Mouse (Mus musculus) thymus, adult 2 months (tissue): ENCODE measurements around the gene Btbd2.

ENCODE experiments used
- CTCF ChIP-seq: fragments of 200-500 bp; IDR thresholded peaks from 2 replicates; pipeline ENCODE4 v1.5.1; 2012; ENCODE audit warnings: mild to moderate bottlenecking, control low read depth, low read length, moderate library complexity, borderline replicate concordance; ENCODE audit not compliant: control insufficient read depth, poor library complexity, insufficient read depth; ENCODE audit errors: extremely low read depth
- POLR2A ChIP-seq: fragments of 200-500 bp; IDR thresholded peaks from 2 replicates; pipeline ENCODE4 v1.6.1; 2012; ENCODE audit warnings: mild to moderate bottlenecking, low read length, control low read depth, moderate library complexity; ENCODE audit not compliant: control insufficient read depth, poor library complexity, insufficient read depth; ENCODE audit errors: extremely low read depth

DNA sequence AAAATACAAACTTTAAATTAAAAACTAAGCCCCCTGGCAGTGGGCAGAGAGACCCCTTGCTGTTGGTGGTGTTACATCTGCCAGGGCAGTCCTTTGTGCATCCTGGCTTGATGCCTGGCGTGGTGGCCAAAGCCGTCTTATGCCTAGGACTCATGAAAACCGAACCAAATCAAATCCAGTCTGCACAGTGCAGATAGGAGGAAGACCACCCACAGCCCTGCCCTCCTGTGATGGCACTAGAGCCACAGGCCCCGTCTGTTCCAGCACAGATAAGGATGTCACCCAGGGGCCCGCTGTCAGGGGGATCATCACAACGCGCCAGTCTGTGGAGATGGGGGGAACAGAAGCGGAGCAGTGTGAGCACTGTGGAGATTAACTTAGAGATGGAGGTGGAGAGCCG, 40.9 kb upstream of the Btbd2 start:
- TF ChIP-seq POLR2A: no peak
- TF ChIP-seq CTCF: no peak
